Mouse (Mus musculus): ENCODE results near the gene Dixdc1. TPM values are rescaled to one million over a fixed set of nuclear protein-coding genes. Genes with fewer than 3 reads are reported as not detected.

Dixdc1 gene
- polyA plus RNA-seq, 1 experiment from 2014 or later, result 37.8 TPM

DNA sequence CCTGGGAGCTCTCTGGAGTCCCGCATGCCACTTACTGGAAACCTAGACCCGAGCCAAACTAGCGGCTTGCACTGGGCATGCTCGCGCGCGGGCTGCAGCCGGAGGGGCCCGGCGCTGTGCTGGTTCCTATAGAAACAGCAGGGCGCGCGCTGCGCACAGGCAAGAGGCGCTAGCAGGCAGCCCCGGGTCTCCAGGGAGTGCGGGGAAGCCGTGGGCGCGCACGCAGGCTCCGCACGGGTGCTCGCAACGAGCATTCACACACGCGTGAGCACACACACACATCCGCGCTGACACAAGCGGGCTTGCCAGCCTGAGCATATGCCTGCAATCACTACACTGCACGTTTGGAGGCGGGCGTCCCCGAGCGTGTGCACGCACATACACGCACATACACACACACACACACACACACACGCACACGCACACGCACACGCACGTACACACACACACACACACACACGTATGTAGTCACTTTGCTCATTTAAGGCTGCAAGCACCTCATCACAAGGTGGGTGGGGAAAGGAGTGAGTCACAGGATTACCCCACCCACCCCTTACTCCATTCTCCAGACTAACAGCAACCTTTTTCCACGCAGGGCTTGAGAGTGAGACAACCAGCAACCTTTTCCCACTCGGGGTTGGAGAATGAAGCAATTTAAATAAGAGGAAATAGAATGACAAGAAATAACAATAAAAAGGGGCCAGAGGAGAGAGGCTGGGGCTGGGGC is 11.2 kb downstream of the Dixdc1 start:
- peak overlapping the region; percentile 82 for H3K9ac ChIP-seq (ENCODE audit: low read depth, low read length)
- no peaks in the 10 kb centered on the region for H3K9me3 ChIP-seq (replicated peaks; ENCODE audit: control insufficient read depth, low read length, poor library complexity, severe bottlenecking)
- no peaks in the 10 kb centered on the region for H3K36me3 ChIP-seq (ENCODE audit: control insufficient read depth, insufficient read depth, low read length)
- peak overlapping the region; percentile 91 for H3K27ac ChIP-seq (ENCODE audit: low read length)
- peaks cover 46% of the 10 kb centered on the region for H3K4me1 ChIP-seq (ENCODE audit: control insufficient read depth, insufficient read depth, low read length)
- H3K27me3 ChIP-seq (ENCODE audit: control insufficient read depth, insufficient read depth, low read depth, low read length), result no peaks in the 10 kb centered on the region
- peak overlapping the region; percentile 66 for H3K4me3 ChIP-seq (ENCODE audit: low read depth, low read length)
- ATAC-seq, result peak; percentile 99
- WGBS, result under 1% methylated on average over 45 of the region's 45 CpGs
- H3K4me2 ChIP-seq (ENCODE audit: low read length), result peak overlapping the region; percentile 86

DNA sequence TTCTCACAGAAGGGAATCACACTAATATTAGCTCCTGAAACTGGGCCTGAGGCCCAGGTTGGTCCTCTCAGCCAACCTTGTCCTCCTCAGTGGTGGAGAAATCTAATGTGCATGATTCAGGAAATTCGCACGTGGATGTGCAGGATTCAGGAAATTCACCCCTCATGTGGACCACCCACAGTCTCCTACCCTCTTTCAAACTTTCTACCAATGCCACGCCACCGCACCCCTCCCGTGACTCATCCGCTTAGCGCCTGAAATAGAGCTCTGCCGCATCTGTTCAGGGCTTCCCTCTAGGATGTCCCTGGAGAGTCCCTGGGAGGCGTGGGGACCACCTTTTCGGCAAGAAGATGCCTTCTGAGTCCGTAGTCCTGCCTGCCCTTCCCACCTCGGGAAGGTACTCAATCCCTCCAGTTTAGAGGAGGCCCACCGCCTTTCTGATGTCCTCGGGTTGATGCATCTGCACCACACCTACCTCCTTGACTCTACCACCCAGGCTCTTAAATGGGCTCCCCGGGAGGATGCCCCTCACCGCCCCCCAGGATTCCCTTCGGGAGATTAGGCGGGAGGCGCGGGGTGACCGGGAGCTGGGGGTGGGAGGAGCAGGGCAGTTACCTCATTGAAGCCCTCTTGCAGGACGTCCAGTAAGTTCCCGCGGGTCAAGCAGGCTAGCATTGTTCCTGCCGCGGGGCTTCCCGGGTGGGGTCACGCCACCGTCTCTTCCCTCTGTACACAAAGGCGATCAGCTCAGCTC is 12.0 kb downstream of the Dixdc1 start:
- H3K9me3 ChIP-seq (replicated peaks; ENCODE audit: control insufficient read depth, low read length, poor library complexity, severe bottlenecking), result no peaks in the 10 kb centered on the region
- H3K27ac ChIP-seq (ENCODE audit: low read length), result peak overlapping the region; percentile 91
- ATAC-seq, result peak; percentile 44
- peak overlapping the region; percentile 66 for H3K4me3 ChIP-seq (ENCODE audit: low read depth, low read length)
- WGBS, result 1% methylated on average over 30 of the region's 30 CpGs
- H3K4me1 ChIP-seq (ENCODE audit: control insufficient read depth, insufficient read depth, low read length), result peaks cover 49% of the 10 kb centered on the region
- H3K9ac ChIP-seq (ENCODE audit: low read depth, low read length), result peak overlapping the region; percentile 82
- no peaks in the 10 kb centered on the region for H3K36me3 ChIP-seq (ENCODE audit: control insufficient read depth, insufficient read depth, low read length)
- H3K27me3 ChIP-seq (ENCODE audit: control insufficient read depth, insufficient read depth, low read depth, low read length), result no peaks in the 10 kb centered on the region
- peak overlapping the region; percentile 86 for H3K4me2 ChIP-seq (ENCODE audit: low read length)

DNA sequence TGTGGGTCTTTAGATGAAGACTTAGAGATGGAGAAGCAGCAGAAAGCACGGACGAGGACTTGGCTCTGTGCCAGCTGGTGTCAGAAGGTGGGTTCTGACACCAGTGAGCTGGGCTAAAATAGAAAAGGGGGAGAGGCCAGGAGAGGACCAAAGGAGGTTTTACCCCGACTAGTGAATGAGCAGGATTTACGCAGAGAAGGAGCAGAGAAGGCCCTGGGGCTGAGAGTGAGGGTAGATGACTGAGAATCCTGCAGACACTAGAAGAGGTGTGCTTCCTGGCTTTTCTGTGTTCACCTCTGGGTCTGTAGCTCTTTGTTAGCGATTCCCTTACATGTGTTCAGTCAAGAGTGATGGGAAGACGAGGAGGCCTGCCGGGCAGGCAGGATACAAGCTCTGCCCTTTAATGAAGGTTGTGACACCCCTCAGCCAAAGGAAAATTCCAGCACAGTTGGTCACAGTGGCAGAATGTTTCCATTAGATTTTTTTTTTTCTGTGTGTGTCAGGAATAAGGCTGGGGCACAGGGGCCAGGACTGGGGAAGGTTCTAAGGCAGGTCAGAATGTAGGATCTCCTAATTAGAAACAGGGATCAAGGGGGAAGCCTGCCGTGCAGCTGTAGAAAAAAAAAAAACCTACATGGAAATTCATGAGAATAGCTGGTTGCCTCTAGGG is 13.3 kb downstream of the Dixdc1 start:
- H3K9ac ChIP-seq (ENCODE audit: low read depth, low read length), result peak overlapping the region; percentile 82
- H3K9me3 ChIP-seq (replicated peaks; ENCODE audit: control insufficient read depth, low read length, poor library complexity, severe bottlenecking), result no peaks in the 10 kb centered on the region
- H3K36me3 ChIP-seq (ENCODE audit: control insufficient read depth, insufficient read depth, low read length), result no peaks in the 10 kb centered on the region
- H3K4me2 ChIP-seq (ENCODE audit: low read length), result peak overlapping the region; percentile 86
- no peaks in the 10 kb centered on the region for H3K27me3 ChIP-seq (ENCODE audit: control insufficient read depth, insufficient read depth, low read depth, low read length)
- H3K27ac ChIP-seq (ENCODE audit: low read length), result peak overlapping the region; percentile 91
- no peak for ATAC-seq
- peaks cover 51% of the 10 kb centered on the region for H3K4me1 ChIP-seq (ENCODE audit: control insufficient read depth, insufficient read depth, low read length)
- 19% methylated on average over 8 of the region's 8 CpGs for WGBS
- H3K4me3 ChIP-seq (ENCODE audit: low read depth, low read length), result peak overlapping the region; percentile 66

DNA sequence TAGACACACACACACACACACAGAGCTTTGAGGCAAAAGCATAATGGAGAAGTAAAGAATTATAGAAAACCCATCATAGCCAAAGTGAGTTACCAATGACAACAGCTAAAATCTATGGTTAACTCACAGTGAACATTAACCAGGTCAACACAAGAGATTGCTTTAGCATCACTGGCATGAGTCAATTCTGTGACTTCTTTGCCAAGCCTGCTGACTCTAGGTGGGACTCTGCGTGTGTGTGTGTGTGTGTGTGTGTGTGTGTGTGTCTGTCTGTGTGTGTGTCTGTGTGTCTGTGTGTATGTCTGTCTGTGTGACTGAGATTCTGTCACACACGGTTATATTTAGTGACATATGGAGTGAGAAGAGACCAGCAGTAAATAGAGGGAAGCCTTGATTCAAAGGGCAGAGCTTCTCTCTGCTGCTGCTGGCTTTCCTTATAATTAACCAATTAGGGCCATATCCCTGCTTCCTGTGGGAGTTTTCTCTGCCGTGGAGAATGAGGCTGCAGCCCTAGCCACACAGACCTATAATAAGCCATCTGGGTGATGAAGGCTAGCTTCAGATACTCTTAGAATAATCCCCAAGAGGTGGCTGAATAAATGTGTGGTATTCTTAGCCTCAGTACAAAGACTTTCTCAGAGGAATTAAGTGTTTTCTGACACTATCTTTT is 14.5 kb downstream of the Dixdc1 start:
- Histone ChIP-seq H3K27me3 (ENCODE audit: control insufficient read depth, insufficient read depth, low read depth, low read length) (no peaks in the 10 kb centered on the region), H3K4me1 (ENCODE audit: control insufficient read depth, insufficient read depth, low read length) (peaks cover 51% of the 10 kb centered on the region), H3K27ac (ENCODE audit: low read length) (peak overlapping the region; percentile 67), H3K9ac (ENCODE audit: low read depth, low read length) (peak overlapping the region; percentile 32), H3K4me2 (ENCODE audit: low read length) (peak overlapping the region; percentile 44), H3K4me3 (ENCODE audit: low read depth, low read length) (peak overlapping the region; percentile 5; the same call in 1 of the 2 replicates), H3K36me3 (ENCODE audit: control insufficient read depth, insufficient read depth, low read length) (no peaks in the 10 kb centered on the region), H3K9me3 (replicated peaks; ENCODE audit: control insufficient read depth, low read length, poor library complexity, severe bottlenecking) (no peaks in the 10 kb centered on the region)
- no peak for ATAC-seq
- 28% methylated on average over 3 of the region's 3 CpGs for WGBS

DNA sequence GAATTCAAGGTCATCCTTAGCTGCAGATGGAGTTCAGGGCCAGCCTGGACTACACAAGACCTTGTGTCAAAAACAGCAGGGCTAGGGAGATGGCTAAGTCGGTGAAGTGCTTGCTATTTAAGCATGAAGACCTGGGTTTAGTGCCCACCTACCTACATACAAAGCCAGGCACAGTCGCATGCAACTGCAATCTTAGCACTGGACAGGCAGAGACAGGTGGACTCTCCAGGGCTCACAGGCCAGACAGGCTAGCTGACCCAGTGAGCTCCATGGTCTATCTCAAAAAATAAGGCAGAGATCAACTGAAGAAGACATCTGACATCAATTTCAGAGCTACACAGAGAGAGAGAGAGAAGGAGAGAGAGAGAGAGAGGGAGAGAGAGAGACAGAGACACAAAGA is 15.2 kb downstream of the Dixdc1 start:
- 86% methylated on average over 2 of the region's 2 CpGs for WGBS
- H3K9me3 ChIP-seq (replicated peaks; ENCODE audit: control insufficient read depth, low read length, poor library complexity, severe bottlenecking), result no peaks in the 10 kb centered on the region
- H3K4me3 ChIP-seq (ENCODE audit: low read depth, low read length), result no peak overlapping the region
- peak overlapping the region; percentile 53; the same call in 1 of the 2 replicates for H3K27ac ChIP-seq (ENCODE audit: low read length)
- ATAC-seq, result no peak
- H3K4me1 ChIP-seq (ENCODE audit: control insufficient read depth, insufficient read depth, low read length), result peaks cover 51% of the 10 kb centered on the region
- H3K4me2 ChIP-seq (ENCODE audit: low read length), result peak overlapping the region; percentile 44
- H3K9ac ChIP-seq (ENCODE audit: low read depth, low read length), result peak overlapping the region; percentile 10; the same call in 1 of the 2 replicates
- peaks cover 2% of the 10 kb centered on the region; the same call in 1 of the 2 replicates for H3K36me3 ChIP-seq (ENCODE audit: control insufficient read depth, insufficient read depth, low read length)
- no peaks in the 10 kb centered on the region for H3K27me3 ChIP-seq (ENCODE audit: control insufficient read depth, insufficient read depth, low read depth, low read length)

DNA sequence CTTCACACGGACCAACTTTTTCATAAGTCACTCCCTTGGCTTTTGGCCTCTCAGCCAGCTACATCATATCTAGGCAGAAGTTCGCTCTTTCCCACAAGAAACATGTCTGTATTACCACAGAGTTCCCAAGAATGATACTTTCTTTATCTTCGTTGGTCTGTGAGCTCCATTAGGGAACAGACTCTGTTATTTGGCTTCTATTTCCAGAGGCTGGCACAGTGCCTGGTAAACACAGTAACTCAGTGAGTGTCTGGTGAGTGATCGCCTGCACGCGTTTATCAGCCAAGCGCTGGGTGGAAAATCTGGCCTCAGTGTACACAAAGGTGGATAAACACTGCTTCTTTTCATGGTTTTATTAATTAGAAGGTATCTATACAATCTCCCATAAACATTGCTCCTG is 15.9 kb downstream of the Dixdc1 start:
- Histone ChIP-seq H3K4me1 (ENCODE audit: control insufficient read depth, insufficient read depth, low read length) (peaks cover 47% of the 10 kb centered on the region), H3K9ac (ENCODE audit: low read depth, low read length) (peak overlapping the region; percentile 39; the same call in 1 of the 2 replicates)
- WGBS, result 50% methylated on average over 7 of the region's 7 CpGs

DNA sequence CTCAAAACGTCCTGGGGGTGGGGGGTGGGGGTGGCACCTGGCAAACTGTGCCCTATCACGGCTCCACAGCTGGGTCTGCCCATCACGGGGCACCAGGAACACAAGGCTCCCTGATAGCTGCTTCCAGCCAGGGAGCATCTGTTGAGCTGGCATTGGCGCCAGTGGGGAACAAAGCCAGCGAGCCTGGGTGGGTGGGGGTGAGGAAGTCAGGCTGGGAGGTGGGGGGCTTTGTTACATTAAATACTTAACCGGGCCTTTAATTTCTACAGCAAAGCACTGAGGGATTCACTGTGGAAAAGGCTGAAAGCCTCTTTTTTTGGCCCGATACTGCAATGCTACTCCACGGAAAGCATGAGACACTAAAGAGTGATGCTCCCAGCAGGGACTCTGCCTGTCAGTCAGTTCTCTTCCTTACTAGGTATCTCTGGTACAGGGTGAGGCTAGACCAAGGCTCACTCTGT is 16.8 kb downstream of the Dixdc1 start:
- Histone ChIP-seq H3K36me3 (ENCODE audit: control insufficient read depth, insufficient read depth, low read length) (peaks cover 2% of the 10 kb centered on the region; the same call in 1 of the 2 replicates), H3K4me1 (ENCODE audit: control insufficient read depth, insufficient read depth, low read length) (peaks cover 47% of the 10 kb centered on the region), H3K4me3 (ENCODE audit: low read depth, low read length) (no peak overlapping the region), H3K4me2 (ENCODE audit: low read length) (no peak overlapping the region), H3K9me3 (replicated peaks; ENCODE audit: control insufficient read depth, low read length, poor library complexity, severe bottlenecking) (no peaks in the 10 kb centered on the region), H3K9ac (ENCODE audit: low read depth, low read length) (no peak overlapping the region), H3K27me3 (ENCODE audit: control insufficient read depth, insufficient read depth, low read depth, low read length) (no peaks in the 10 kb centered on the region), H3K27ac (ENCODE audit: low read length) (no peak overlapping the region)
- 37% methylated on average over 8 of the region's 8 CpGs for WGBS
- no peak for ATAC-seq

More for the DNA sequence above, 15.9 kb downstream of the Dixdc1 start:
- peaks cover 2% of the 10 kb centered on the region; the same call in 1 of the 2 replicates for H3K36me3 ChIP-seq (ENCODE audit: control insufficient read depth, insufficient read depth, low read length)
- ATAC-seq, result no peak
- H3K27ac ChIP-seq (ENCODE audit: low read length), result peak overlapping the region; percentile 23; the same call in 1 of the 2 replicates
- peak overlapping the region; percentile 27 for H3K4me2 ChIP-seq (ENCODE audit: low read length)
- no peaks in the 10 kb centered on the region for H3K27me3 ChIP-seq (ENCODE audit: control insufficient read depth, insufficient read depth, low read depth, low read length)
- no peaks in the 10 kb centered on the region for H3K9me3 ChIP-seq (replicated peaks; ENCODE audit: control insufficient read depth, low read length, poor library complexity, severe bottlenecking)
- H3K4me3 ChIP-seq (ENCODE audit: low read depth, low read length), result no peak overlapping the region

DNA sequence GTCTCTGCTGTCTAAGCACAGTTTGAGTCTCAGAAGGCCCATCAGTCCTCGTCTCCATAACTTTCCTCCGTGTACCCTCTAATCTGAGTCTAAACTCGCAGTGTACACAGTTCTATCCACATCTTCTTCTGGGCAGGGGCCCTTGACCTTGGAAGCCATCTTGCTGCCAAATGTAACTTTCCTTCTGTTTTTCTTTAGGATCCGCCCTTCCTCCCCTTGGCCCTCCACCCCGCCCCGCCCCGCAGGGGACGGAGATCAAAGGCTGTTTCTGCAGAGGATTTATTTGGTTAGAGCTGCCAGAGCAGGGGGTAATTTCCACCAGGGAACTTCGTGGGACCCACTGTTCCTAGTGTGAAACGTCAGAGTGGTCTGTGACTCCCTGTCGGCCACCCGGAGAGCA is 18.3 kb downstream of the Dixdc1 start:
- Histone ChIP-seq H3K27me3 (ENCODE audit: control insufficient read depth, insufficient read depth, low read depth, low read length) (no peaks in the 10 kb centered on the region), H3K36me3 (ENCODE audit: control insufficient read depth, insufficient read depth, low read length) (peaks cover 2% of the 10 kb centered on the region; the same call in 1 of the 2 replicates), H3K9ac (ENCODE audit: low read depth, low read length) (no peak overlapping the region), H3K9me3 (replicated peaks; ENCODE audit: control insufficient read depth, low read length, poor library complexity, severe bottlenecking) (no peaks in the 10 kb centered on the region), H3K4me2 (ENCODE audit: low read length) (no peak overlapping the region), H3K27ac (ENCODE audit: low read length) (no peak overlapping the region), H3K4me1 (ENCODE audit: control insufficient read depth, insufficient read depth, low read length) (peaks cover 36% of the 10 kb centered on the region), H3K4me3 (ENCODE audit: low read depth, low read length) (no peak overlapping the region)
- WGBS, result 43% methylated on average over 12 of the region's 12 CpGs
- ATAC-seq, result no peak

Measured in midbrain, embryonic 16.5 days (tissue).